Mouse (Mus musculus) liver, embryonic 11.5 days (tissue): ENCODE measurements around the gene Sdr39u1. TPM values are rescaled to one million over a fixed set of nuclear protein-coding genes. Genes with fewer than 3 reads are reported as not detected.

ENCODE experiments used
- ATAC-seq: fragments of 200-750 bp; cut with Nextera tagmentation; replicated peaks from 2 replicates; pipeline ENCODE4 v1.8.0; 2017; ENCODE audit warnings: moderate number of reproducible peaks, mild to moderate bottlenecking, moderate TSS enrichment, moderate library complexity; ENCODE audit not compliant: low FRiP score
- DNase-seq: peaks from one replicate; pipeline ENCODE4 v3.0.0-alpha.2; 2017; ENCODE audit warnings: low spot score
- H3K27ac ChIP-seq: fragments of 300-500 bp; sonication (generic); 2 replicates; pipeline ENCODE4 v1.5.1; 2014; ENCODE audit warnings: mild to moderate bottlenecking, low read depth, low read length, control low read depth
- H3K27me3 ChIP-seq: fragments of 300-500 bp; sonication (generic); replicated peaks from 2 replicates; pipeline ENCODE4 v1.6.1; 2014; ENCODE audit warnings: low read length, mixed read lengths; ENCODE audit not compliant: control insufficient read depth, insufficient read depth
- H3K36me3 ChIP-seq: fragments of 300-500 bp; sonication (generic); 2 replicates; pipeline ENCODE4 v1.6.1; 2014; ENCODE audit warnings: mild to moderate bottlenecking, low read length, moderate library complexity, mixed read lengths; ENCODE audit not compliant: control insufficient read depth, insufficient read depth
- H3K4me1 ChIP-seq: fragments of 300-500 bp; sonication (generic); replicated peaks from 2 replicates; pipeline ENCODE4 v1.6.1; 2014; ENCODE audit warnings: low read length, mixed read lengths; ENCODE audit not compliant: control insufficient read depth, insufficient read depth
- H3K4me2 ChIP-seq: fragments of 300-500 bp; sonication (generic); 2 replicates; pipeline ENCODE4 v1.6.1; 2014; ENCODE audit warnings: mild to moderate bottlenecking, control low read depth, moderate library complexity
- H3K4me3 ChIP-seq: fragments of 300-500 bp; sonication (generic); 2 replicates; pipeline ENCODE4 v1.5.1; 2014; ENCODE audit warnings: low read depth, low read length, control low read depth
- H3K9ac ChIP-seq: fragments of 300-500 bp; sonication (generic); 2 replicates; pipeline ENCODE4 v1.6.1; 2014; ENCODE audit warnings: low read depth, low read length, control low read depth
- H3K9me3 ChIP-seq: fragments of 300-500 bp; sonication (generic); 2 replicates; pipeline ENCODE4 v1.6.1; 2016; ENCODE audit warnings: low read length, inconsistent platforms, mixed read lengths; ENCODE audit not compliant: control insufficient read depth
- WGBS: fragments of 180-500 bp; shearing (Covaris S2); extraction: QIAGEN DNeasy Blood & Tissue Kit; methylation state at CpG from one replicate; pipeline ENCODE4 v1.1.7; 2014; 5-methylcytosine and 5-hydroxymethylcytosine counted together
- polyA plus RNA-seq: library from polyadenylated mRNA; unstranded; fragments of >200 nt; fragmentation: Nextera tagmentation; extraction: Ambion mirVana; gene quantifications from 2 replicates; pipeline ENCODE4 v1.2.1, GENCODE M21; 2014

The Sdr39u1 gene
- polyA plus RNA-seq, 1 experiment from 2014 or later, result 30.5 TPM

GRCm38 (mm10) chr14:55922475-55923232 is 22.6 kb upstream of the Sdr39u1 start:
- peak overlapping the region; percentile 50 for H3K4me2 ChIP-seq
- DNase-seq, result no peak
- ATAC-seq, result peak; percentile 76
- no peaks in the 10 kb centered on the region for H3K27me3 ChIP-seq
- H3K4me1 ChIP-seq, result peaks cover 18% of the 10 kb centered on the region; the same call in 1 of the 2 replicates
- H3K36me3 ChIP-seq, result no peaks in the 10 kb centered on the region
- no peaks in the 10 kb centered on the region for H3K9me3 ChIP-seq
- peak overlapping the region; percentile 61 for H3K27ac ChIP-seq
- no peak overlapping the region; the same call in 1 of the 2 replicates for H3K9ac ChIP-seq
- 26% methylated on average over 7 of the region's 7 CpGs for WGBS
- 0 out of 2 replicates have a peak overlapping the region, but pooled peaks have one; percentile 7 for H3K4me3 ChIP-seq

- Histone ChIP-seq H3K36me3 (no peaks in the 10 kb centered on the region), H3K9me3 (no peaks in the 10 kb centered on the region), H3K4me1 (peaks cover 12% of the 10 kb centered on the region; the same call in 1 of the 2 replicates), H3K27me3 (no peaks in the 10 kb centered on the region), H3K27ac (no peak overlapping the region), H3K9ac (no peak overlapping the region), H3K4me3 (no peak overlapping the region), H3K4me2 (no peak overlapping the region)
- DNase-seq, result peak; percentile 48
- 38% methylated on average over 14 of the region's 14 CpGs for WGBS
- peak; percentile 50; the same call in 1 of the 2 replicates for ATAC-seq
Observed at GRCm38 (mm10) chr14:55918240-55919082, 18.4 kb upstream of the Sdr39u1 start.

- Histone ChIP-seq H3K4me2 (no peak overlapping the region), H3K4me3 (no peak overlapping the region), H3K27ac (no peak overlapping the region), H3K36me3 (no peaks in the 10 kb centered on the region), H3K9me3 (no peaks in the 10 kb centered on the region), H3K4me1 (no peaks in the 10 kb centered on the region), H3K9ac (no peak overlapping the region), H3K27me3 (no peaks in the 10 kb centered on the region)
- no peak for DNase-seq
- 31% methylated on average over 4 of the region's 4 CpGs for WGBS
- ATAC-seq, result no peak
Observed at GRCm38 (mm10) chr14:55913406-55913805, 13.3 kb upstream of the Sdr39u1 start.

GRCm38 (mm10) chr14:55905518-55905917 is 5.4 kb upstream of the Sdr39u1 start:
- H3K4me2 ChIP-seq, result no peak overlapping the region
- H3K9me3 ChIP-seq, result no peaks in the 10 kb centered on the region
- DNase-seq, result no peak
- WGBS, result 23% methylated on average over 1 of the region's 1 CpGs
- no peak overlapping the region for H3K27ac ChIP-seq
- peaks cover 9% of the 10 kb centered on the region; the same call in 1 of the 2 replicates for H3K4me1 ChIP-seq
- no peaks in the 10 kb centered on the region for H3K27me3 ChIP-seq
- H3K9ac ChIP-seq, result no peak overlapping the region
- H3K36me3 ChIP-seq, result no peaks in the 10 kb centered on the region
- no peak overlapping the region for H3K4me3 ChIP-seq
- no peak for ATAC-seq

GRCm38 (mm10) chr14:55900414-55900755 is 292 bp upstream of the Sdr39u1 start:
- peak overlapping the region; percentile 63 for H3K4me2 ChIP-seq
- peaks cover 16% of the 10 kb centered on the region for H3K36me3 ChIP-seq
- H3K27ac ChIP-seq, result no peak overlapping the region
- H3K4me3 ChIP-seq, result peak overlapping the region; percentile 40
- H3K4me1 ChIP-seq, result peaks cover 11% of the 10 kb centered on the region
- no peaks in the 10 kb centered on the region for H3K27me3 ChIP-seq
- peak overlapping the region; percentile 52 for H3K9ac ChIP-seq
- WGBS, result 10% methylated on average over 12 of the region's 12 CpGs
- DNase-seq (no peak), ATAC-seq (peak; percentile 19)
- H3K9me3 ChIP-seq, result no peaks in the 10 kb centered on the region

GRCm38 (mm10) chr14:55898947-55899346 is 1.1 kb downstream of the Sdr39u1 start:
- DNase-seq (no peak), ATAC-seq (no peak)
- Histone ChIP-seq H3K27me3 (no peaks in the 10 kb centered on the region), H3K27ac (no peak overlapping the region), H3K4me2 (no peak overlapping the region; the same call in 1 of the 2 replicates), H3K36me3 (peaks cover 30% of the 10 kb centered on the region), H3K9me3 (no peaks in the 10 kb centered on the region), H3K4me3 (no peak overlapping the region), H3K9ac (no peak overlapping the region), H3K4me1 (peaks cover 11% of the 10 kb centered on the region)
- 90% methylated on average over 7 of the region's 7 CpGs for WGBS

GRCm38 (mm10) chr14:55897671-55898070 is 2.4 kb downstream of the Sdr39u1 start:
- peaks cover 11% of the 10 kb centered on the region for H3K4me1 ChIP-seq
- H3K9me3 ChIP-seq, result no peaks in the 10 kb centered on the region
- ATAC-seq (no peak), DNase-seq (no peak)
- peaks cover 31% of the 10 kb centered on the region for H3K36me3 ChIP-seq
- H3K4me2 ChIP-seq, result no peak overlapping the region
- no peak overlapping the region for H3K4me3 ChIP-seq
- 92% methylated on average over 12 of the region's 12 CpGs for WGBS
- no peaks in the 10 kb centered on the region for H3K27me3 ChIP-seq
- no peak overlapping the region for H3K27ac ChIP-seq
- H3K9ac ChIP-seq, result no peak overlapping the region

- Histone ChIP-seq H3K4me1 (peaks cover 30% of the 10 kb centered on the region), H3K9ac (no peak overlapping the region), H3K36me3 (peaks cover 37% of the 10 kb centered on the region), H3K27me3 (no peaks in the 10 kb centered on the region), H3K27ac (peak overlapping the region; percentile 36; the same call in 1 of the 2 replicates), H3K4me2 (peak overlapping the region; percentile 85), H3K4me3 (peak overlapping the region; percentile 70; the same call in 1 of the 2 replicates), H3K9me3 (no peaks in the 10 kb centered on the region)
- ATAC-seq (no peak), DNase-seq (no peak)
- 83% methylated on average over 24 of the region's 24 CpGs for WGBS
Observed at GRCm38 (mm10) chr14:55886571-55887382, 13.3 kb downstream of the Sdr39u1 start.
